Mouse (Mus musculus) heart, postnatal 4 days (tissue): ENCODE measurements around the gene Plekhh3. TPM values are rescaled to one million over a fixed set of nuclear protein-coding genes. Genes with fewer than 3 reads are reported as not detected.
"Not testable (repeated sequence)": the region's sequence is repeated elsewhere in the genome, so short reads cannot be mapped to it uniquely, and the experiment has no call there.

Experiments used
- DNase-seq: peaks from one replicate; pipeline ENCODE4 v3.0.0; 2021
- total RNA-seq, 2 experiments: library from RNA; stranded (reverse); gene quantifications; 2 replicates each; pipeline ENCODE4 v1.2.3; 2021

Plekhh3 gene
- total RNA-seq, 2 experiments from 2014 or later, result 23.1 to 27.3 TPM

- peak; percentile 58 for DNase-seq
Measured at GRCm38 (mm10) chr11:101149178-101150105, 21.7 kb downstream of the Plekhh3 start.

GRCm38 (mm10) chr11:101148751-101149150, 22.4 kb downstream of the Plekhh3 start:
- no peak for DNase-seq

GRCm38 (mm10) chr11:101146377-101146776, 24.8 kb downstream of the Plekhh3 start:
- no peak for DNase-seq

GRCm38 (mm10) chr11:101143338-101144225, 27.6 kb downstream of the Plekhh3 start:
- DNase-seq, result no peak

GRCm38 (mm10) chr11:101142215-101142967, 28.8 kb downstream of the Plekhh3 start:
- no peak for DNase-seq

GRCm38 (mm10) chr11:101141088-101141487, 30.1 kb downstream of the Plekhh3 start:
- no peak for DNase-seq

- DNase-seq, result peak; percentile 63
Measured at GRCm38 (mm10) chr11:101140164-101140819, 30.9 kb downstream of the Plekhh3 start.

- DNase-seq, result peak; percentile 46
Measured at GRCm38 (mm10) chr11:101138536-101139181, 32.5 kb downstream of the Plekhh3 start.

GRCm38 (mm10) chr11:101137000-101137399, 34.2 kb downstream of the Plekhh3 start:
- no peak for DNase-seq

- peak; percentile 49 for DNase-seq
Measured at GRCm38 (mm10) chr11:101134217-101134865, 36.8 kb downstream of the Plekhh3 start.

- no peak for DNase-seq
Measured at GRCm38 (mm10) chr11:101133037-101133436, 38.1 kb downstream of the Plekhh3 start.

GRCm38 (mm10) chr11:101131701-101132100, 39.5 kb downstream of the Plekhh3 start:
- peak; percentile 53 for DNase-seq

GRCm38 (mm10) chr11:101131187-101131586, 40.0 kb downstream of the Plekhh3 start:
- DNase-seq, result no peak

GRCm38 (mm10) chr11:101130056-101130756, 40.9 kb downstream of the Plekhh3 start:
- peak; percentile 84 for DNase-seq

GRCm38 (mm10) chr11:101128996-101129577, 42.1 kb downstream of the Plekhh3 start:
- DNase-seq, result no peak

- peak; percentile 31 for DNase-seq
Measured at GRCm38 (mm10) chr11:101127075-101127474, 44.1 kb downstream of the Plekhh3 start.

- not testable (repeated sequence) for DNase-seq
Measured at GRCm38 (mm10) chr11:101125008-101125407, 46.1 kb downstream of the Plekhh3 start.

- not testable (repeated sequence) for DNase-seq
Measured at GRCm38 (mm10) chr11:101124494-101124893, 46.7 kb downstream of the Plekhh3 start.

GRCm38 (mm10) chr11:101120545-101121188, 50.5 kb downstream of the Plekhh3 start:
- DNase-seq, result no peak
